ENCODE assay signal across 23 mouse cellular contexts in the genomic region with DNA sequence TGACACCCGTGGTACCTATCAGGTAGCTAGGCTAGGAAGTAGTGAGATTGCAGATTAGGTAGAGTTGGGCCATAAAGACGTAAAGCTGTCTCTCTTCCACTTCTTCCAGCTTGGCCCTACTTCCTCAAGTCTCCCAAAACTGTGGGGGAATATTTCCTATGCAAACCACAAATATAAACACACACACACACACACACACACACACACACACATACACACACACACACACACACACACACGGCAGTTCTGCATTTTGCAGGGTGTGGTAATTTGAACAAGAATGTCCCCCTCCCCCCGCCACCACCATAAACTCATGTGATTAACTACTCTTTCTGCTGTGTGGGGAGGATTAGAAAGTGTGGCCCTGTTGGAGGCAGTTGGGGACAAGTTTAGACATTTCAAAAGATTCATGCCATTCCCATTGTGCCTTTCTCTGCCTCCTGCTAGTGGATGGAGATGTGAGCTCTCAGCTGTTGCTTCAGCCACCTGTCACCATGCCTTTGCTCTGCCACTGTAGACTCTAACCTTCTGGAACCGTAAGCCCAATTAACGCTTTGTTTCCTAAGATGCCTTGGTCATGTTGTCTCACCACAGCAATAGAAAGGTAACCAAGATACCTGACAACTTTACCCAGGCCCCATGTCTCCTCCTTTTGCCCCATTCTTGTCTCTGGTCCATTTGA. TPM values are rescaled to one million over a fixed set of nuclear protein-coding genes. Genes with fewer than 3 reads are reported as not detected.
A peak's percentile ranks its signal among the peaks of the same experiment; 100 is the strongest.
DNase-seq lines count a peak whose midpoint lies in the region; ATAC-seq and TF ChIP-seq lines count a peak whose summit lies in the region.
"Had no signal": no experiment of that assay in that cellular context is flagged by ENCODE, and none has a peak within 500 bp of the region (broad histone marks: within the 10 kb centered on the region; RNA-seq: fewer than 3 reads in every experiment).

No protein-coding gene starts in this region.

- no peak for TF ChIP-seq EP300 in heart, adult 2 months (IDR thresholded peaks at IDR 0.05; ENCODE audit: insufficient read depth, low read depth, low read length)

- no peak overlapping the region for H3K27ac ChIP-seq in heart, adult 2 months
- peak overlapping the region; percentile 83 for H3K27ac ChIP-seq in bone marrow macrophage, adult 2 months (ENCODE audit: insufficient read depth, low read depth, low read length)
- H3K27ac ChIP-seq: hindbrain, embryonic 13.5 days; kidney, embryonic 15.5 days; liver, embryonic 15.5 days; lung, embryonic 15.5 days had no signal

- WGBS in heart, adult 2 months, result 63% methylated on average over 6 of the region's 6 CpGs

- no peak overlapping the region for H3K4me3 ChIP-seq in heart, adult 2 months
- no peak overlapping the region for H3K4me3 ChIP-seq in bone marrow macrophage, adult 2 months (ENCODE audit: insufficient read depth, low read length)
- H3K4me3 ChIP-seq in megakaryocyte, embryonic 14.5 days (replicated peaks), result peak overlapping the region; percentile 23
- H3K4me3 ChIP-seq: hindbrain, embryonic 13.5 days; kidney, embryonic 15.5 days; liver, embryonic 15.5 days; lung, embryonic 15.5 days had no signal

- intact Hi-C loops in heart, adult 2 months (cut with DNase I), result no loop called here

- ATAC-seq in frontal cortex, adult (ENCODE audit: low TSS enrichment), result no peak
- ATAC-seq: midbrain, embryonic 16.5 days had no signal

- no peak for TF ChIP-seq CTCF in heart, adult 2 months (IDR thresholded peaks at IDR 0.05)
- no peak for TF ChIP-seq CTCF in bone marrow macrophage, adult 2 months (IDR thresholded peaks at IDR 0.05; ENCODE audit: low read depth, low read length)

- TF ChIP-seq POLR2A in heart, adult 2 months (IDR thresholded peaks at IDR 0.05; ENCODE audit: insufficient read depth, low read depth, low read length), result no peak
- TF ChIP-seq POLR2A in bone marrow macrophage, adult 2 months (IDR thresholded peaks at IDR 0.05; ENCODE audit: borderline replicate concordance, low read depth, low read length), result no peak

- H3K9ac ChIP-seq in heart, adult 2 months (ENCODE audit: low read depth, low read length), result no peak overlapping the region
- H3K9ac ChIP-seq: hindbrain, embryonic 13.5 days; kidney, embryonic 15.5 days; liver, embryonic 15.5 days; lung, embryonic 15.5 days had no signal

- H3K4me1 ChIP-seq in heart, adult 2 months (ENCODE audit: control insufficient read depth, insufficient read depth, low read length), result peaks cover 2% of the 10 kb centered on the region
- peaks cover 21% of the 10 kb centered on the region for H3K4me1 ChIP-seq in bone marrow macrophage, adult 2 months (ENCODE audit: control insufficient read depth, insufficient read depth, low read length)
- H3K4me1 ChIP-seq in megakaryocyte, embryonic 14.5 days, result peaks cover 21% of the 10 kb centered on the region
- H3K4me1 ChIP-seq: hindbrain, embryonic 13.5 days; lung, embryonic 15.5 days had no signal

- H3K27me3 ChIP-seq in heart, adult 2 months (ENCODE audit: control insufficient read depth, insufficient read depth, low read length), result no peaks in the 10 kb centered on the region
- H3K27me3 ChIP-seq in megakaryocyte, embryonic 14.5 days (replicated peaks), result peaks cover 1% of the 10 kb centered on the region
- H3K27me3 ChIP-seq: CH12.LX; kidney, embryonic 15.5 days; liver, embryonic 15.5 days; lung, embryonic 15.5 days had no signal

- peak; percentile 88 for DNase-seq in heart, adult 11 months
- DNase-seq in heart, adult 2 months, result no peak
- peak; percentile 59 for DNase-seq in 416B (ENCODE audit: low read depth)
- no peak for DNase-seq in spleen, postnatal 4 days (ENCODE audit: low spot score in 2 of 2)
- DNase-seq: adrenal gland, postnatal 10 days; cerebellum, adult 9-10 months; gastrocnemius, postnatal 10 days; heart, adult 18-20 months; kidney, adult 11 months; kidney, postnatal 36 days; layer of hippocampus, adult 9-11 months; liver; right cerebral cortex, postnatal 4 days had no signal

- H3K36me3 ChIP-seq in heart, adult 2 months (ENCODE audit: control insufficient read depth, insufficient read depth, low read length), result no peaks in the 10 kb centered on the region
- H3K36me3 ChIP-seq in megakaryocyte, embryonic 14.5 days (replicated peaks; ENCODE audit: low read length), result no peaks in the 10 kb centered on the region
- H3K36me3 ChIP-seq: G1E; hindbrain, embryonic 13.5 days; kidney, embryonic 15.5 days; liver, embryonic 15.5 days; lung, embryonic 15.5 days had no signal

- no peaks in the 10 kb centered on the region for H3K9me3 ChIP-seq in megakaryocyte, embryonic 14.5 days
- H3K9me3 ChIP-seq: G1E; hindbrain, embryonic 13.5 days; kidney, embryonic 15.5 days; liver, embryonic 15.5 days; lung, embryonic 15.5 days had no signal

- H3K79me2 ChIP-seq in heart, adult 2 months (replicated peaks; ENCODE audit: control insufficient read depth, insufficient read depth, low read length), result no peaks in the 10 kb centered on the region

RNA-seq across cellular contexts. Expression of gene 0610009B22Rik, which starts 10.8 kb away (rescaled TPM):
- total RNA-seq in heart, adult 2 months (2021), result 10 to 100 TPM; 41.7 to 42.3 TPM
- polyA plus RNA-seq in heart, adult 2 months (2012; rRNA removed), result 25.1 and 40.7 TPM in 2 replicates
- polyA plus RNA-seq in bone marrow macrophage, adult 2 months (2012; ENCODE audit: insufficient read depth, insufficient read length, missing spikeins), result 39.2 and 40.0 TPM in 2 replicates
- 1.7 TPM in 1 of 2 replicates, not detected in the other for polyA plus RNA-seq in megakaryocyte, embryonic 14.5 days (2012; ENCODE audit: insufficient read depth, low replicate concordance)

RNA-seq across cellular contexts. Expression of gene D930048N14Rik, which starts 27.1 kb away (rescaled TPM):
- total RNA-seq in heart, adult 2 months (2021), result under 1 TPM; 0.60 to 0.68 TPM
- 3.7 and 5.0 TPM in 2 replicates for polyA plus RNA-seq in heart, adult 2 months (2012; rRNA removed)
- polyA plus RNA-seq in bone marrow macrophage, adult 2 months (2012; ENCODE audit: insufficient read depth, insufficient read length, missing spikeins), result 8.1 and 9.2 TPM in 2 replicates
- polyA plus RNA-seq in megakaryocyte, embryonic 14.5 days (2012; ENCODE audit: insufficient read depth, low replicate concordance), result not detected in 2 replicates
- polyA plus RNA-seq: G1E had no signal

RNA-seq across cellular contexts. Expression of gene N4bp3, which starts 27.2 kb away (rescaled TPM):
- total RNA-seq in heart, adult 2 months (2021), result 10 to 100 TPM; 10.2 to 10.7 TPM
- polyA plus RNA-seq in heart, adult 2 months (2012; rRNA removed), result 8.2 and 8.6 TPM in 2 replicates
- 8.7 and 9.8 TPM in 2 replicates for polyA plus RNA-seq in bone marrow macrophage, adult 2 months (2012; ENCODE audit: insufficient read depth, insufficient read length, missing spikeins)
- 2.5 and 6.0 TPM in 2 replicates for polyA plus RNA-seq in megakaryocyte, embryonic 14.5 days (2012; ENCODE audit: insufficient read depth, low replicate concordance)

RNA-seq across cellular contexts. Expression of gene Rmnd5b, which starts 42.2 kb away (rescaled TPM):
- 10 to 100 TPM; 14.0 to 15.0 TPM for total RNA-seq in heart, adult 2 months (2021)
- 24.8 and 32.8 TPM in 2 replicates for polyA plus RNA-seq in heart, adult 2 months (2012; rRNA removed)
- polyA plus RNA-seq in bone marrow macrophage, adult 2 months (2012; ENCODE audit: insufficient read depth, insufficient read length, missing spikeins), result 42.4 and 43.7 TPM in 2 replicates
- polyA plus RNA-seq in megakaryocyte, embryonic 14.5 days (2012; ENCODE audit: insufficient read depth, low replicate concordance), result 12.9 and 15.1 TPM in 2 replicates

RNA-seq across cellular contexts. Expression of gene Nhp2, which starts 58.3 kb away (rescaled TPM):
- 10 to 100 TPM; 18.4 to 24.8 TPM for total RNA-seq in heart, adult 2 months (2021)
- 18.5 and 19.0 TPM in 2 replicates for polyA plus RNA-seq in heart, adult 2 months (2012; rRNA removed)
- 33.9 and 38.8 TPM in 2 replicates for polyA plus RNA-seq in bone marrow macrophage, adult 2 months (2012; ENCODE audit: insufficient read depth, insufficient read length, missing spikeins)
- 44.8 and 144 TPM in 2 replicates for polyA plus RNA-seq in megakaryocyte, embryonic 14.5 days (2012; ENCODE audit: insufficient read depth, low replicate concordance)

Comparison
In these comparisons a context has a peak if more than half of its experiments do, and no peak if none do; other contexts are left out.
1. DNase-seq: peak in heart, adult 11 months (single experiment) and 416B (single experiment); none in heart, adult 2 months (0 of 2) and spleen, postnatal 4 days (0 of 2).